Comparison of ENCODE assay signal across 8 mouse cellular contexts in genomic region chr3:30969104-30969581, GRCm38 (mm10). TPM values are rescaled to one million over a fixed set of nuclear protein-coding genes. Genes with fewer than 3 reads are reported as not detected.
DNase-seq lines count a peak whose midpoint lies in the region; ATAC-seq lines count a peak whose summit lies in the region.

Gene Phc3 (minus strand): TSS chr3:30969415.

- under 1% methylated on average over 34 of the region's 34 CpGs for WGBS in heart, embryonic 13.5 days
- WGBS in liver, embryonic 13.5 days (ENCODE audit: insufficient replicate concordance), result under 1% methylated on average over 34 of the region's 34 CpGs
- WGBS in stomach, embryonic 16.5 days, result 1% methylated on average over 34 of the region's 34 CpGs

- no peaks in the 10 kb centered on the region for H3K27me3 ChIP-seq in heart, embryonic 13.5 days (replicated peaks)
- 0 out of 2 replicates have a peak, but pooled peaks cover 5% of the 10 kb centered on the region for H3K27me3 ChIP-seq in liver, embryonic 13.5 days
- no peaks in the 10 kb centered on the region for H3K27me3 ChIP-seq in stomach, embryonic 16.5 days (ENCODE audit: control insufficient read depth, insufficient read depth, low read length)

- DNase-seq in CD4-positive helper T cell, adult 2 months (ENCODE audit: low read depth, low spot score), result peak; percentile 94
- peak; percentile 94 for DNase-seq in brain, embryonic 18.5 days (ENCODE audit: low read depth, low spot score)
- DNase-seq in kidney, postnatal 10 days, result peak; percentile 96
- peak; percentile 81 for DNase-seq in liver, embryonic 13.5 days
- DNase-seq in neural tube, embryonic 10.5 days (ENCODE audit: extremely low spot score, low spot score), result peak; percentile 97

- H3K9ac ChIP-seq in heart, embryonic 13.5 days, result peak within 1 kb of the TSS; percentile 95
- H3K9ac ChIP-seq in liver, embryonic 13.5 days, result peak within 1 kb of the TSS; percentile 95
- H3K9ac ChIP-seq in stomach, embryonic 16.5 days (ENCODE audit: low read length), result peak within 1 kb of the TSS; percentile 84

- peak within 1 kb of the TSS; percentile 75 for H3K4me2 ChIP-seq in heart, embryonic 13.5 days
- peak within 1 kb of the TSS; percentile 84 for H3K4me2 ChIP-seq in liver, embryonic 13.5 days
- H3K4me2 ChIP-seq in stomach, embryonic 16.5 days (ENCODE audit: low read depth, low read length), result peak within 1 kb of the TSS; percentile 76

- H3K4me3 ChIP-seq in heart, embryonic 13.5 days, result peak within 1 kb of the TSS; percentile 91
- peak within 1 kb of the TSS; percentile 95 for H3K4me3 ChIP-seq in liver, embryonic 13.5 days (replicated peaks)
- H3K4me3 ChIP-seq in stomach, embryonic 16.5 days (replicated peaks; ENCODE audit: low read length), result peak within 1 kb of the TSS; percentile 82

- H3K36me3 ChIP-seq in heart, embryonic 13.5 days, result peaks cover 18% of the 10 kb centered on the region
- H3K36me3 ChIP-seq in liver, embryonic 13.5 days, result peaks cover 17% of the 10 kb centered on the region
- H3K36me3 ChIP-seq in stomach, embryonic 16.5 days (ENCODE audit: control insufficient read depth, insufficient read depth, low read length), result peaks cover 7% of the 10 kb centered on the region; the same call in 1 of the 2 replicates

- peak; percentile 74 for ATAC-seq in erythroid progenitor cell, adult 5-6 weeks (replicated peaks; ENCODE audit: low FRiP score, poor library complexity, severe bottlenecking)
- peak; percentile 74 for ATAC-seq in heart, embryonic 13.5 days (ENCODE audit: extremely low read depth, insufficient number of reproducible peaks, low FRiP score, low TSS enrichment)
- ATAC-seq in liver, embryonic 13.5 days (ENCODE audit: low read depth), result peak; percentile 81
- ATAC-seq in stomach, embryonic 16.5 days (ENCODE audit: insufficient read depth, low FRiP score), result peak; percentile 87

- H3K27ac ChIP-seq in heart, embryonic 13.5 days (replicated peaks), result peak within 1 kb of the TSS; percentile 94
- peak within 1 kb of the TSS; percentile 66 for H3K27ac ChIP-seq in liver, embryonic 13.5 days
- H3K27ac ChIP-seq in stomach, embryonic 16.5 days (ENCODE audit: low read length), result peak within 1 kb of the TSS; percentile 82

- H3K4me1 ChIP-seq in heart, embryonic 13.5 days, result peaks cover 19% of the 10 kb centered on the region
- H3K4me1 ChIP-seq in liver, embryonic 13.5 days (replicated peaks), result peaks cover 23% of the 10 kb centered on the region
- H3K4me1 ChIP-seq in stomach, embryonic 16.5 days (ENCODE audit: control insufficient read depth, insufficient read depth, low read length), result peaks cover 12% of the 10 kb centered on the region

- no peaks in the 10 kb centered on the region for H3K9me3 ChIP-seq in heart, embryonic 13.5 days
- H3K9me3 ChIP-seq in liver, embryonic 13.5 days (replicated peaks), result no peaks in the 10 kb centered on the region
- no peaks in the 10 kb centered on the region for H3K9me3 ChIP-seq in stomach, embryonic 16.5 days (replicated peaks; ENCODE audit: control insufficient read depth, low read length)

RNA-seq across cellular contexts. Expression of gene Phc3, which starts in this region (rescaled TPM):
- total RNA-seq in erythroid progenitor cell, adult 5-6 weeks (2015; ENCODE audit: low replicate concordance), result 15.9 and 20.2 TPM in 2 replicates
- total RNA-seq in erythroid progenitor cell, adult 5-6 weeks (2017; ENCODE audit: low replicate concordance), result 17.8 and 23.1 TPM in 2 replicates
- polyA plus RNA-seq in heart, embryonic 13.5 days (2015; fragmentation: Nextera tagmentation; extraction: Ambion mirVana), result 4.9 TPM in 2 replicates
- 1.7 and 1.8 TPM in 2 replicates for polyA plus RNA-seq in liver, embryonic 13.5 days (2015; fragmentation: Nextera tagmentation; extraction: Ambion mirVana)
- 6.2 and 6.8 TPM in 2 replicates for polyA plus RNA-seq in stomach, embryonic 16.5 days (2015; fragmentation: Nextera tagmentation; extraction: Ambion mirVana)

Comparison
In these comparisons a context has a peak if more than half of its experiments do, and no peak if none do; other contexts are left out.
1. Peak in every context shown above with its lines: DNase-seq, ATAC-seq, H3K4me3 ChIP-seq and H3K27ac ChIP-seq.